Mouse (Mus musculus) heart, postnatal 25 days (tissue): Measurements from ENCODE around the gene Fam219a. TPM values are rescaled to one million over a fixed set of nuclear protein-coding genes. Genes with fewer than 3 reads are reported as not detected.

Experiments used
- DNase-seq: peaks from one replicate; pipeline ENCODE4 v3.0.0; 2022; ENCODE audit warnings: low spot score
- intact Hi-C: fragments of 180-260 bp; cut with DNase I; formaldehyde crosslinking; loops from one replicate; pipeline ENCODE4 v1.15.1; 2025
- total RNA-seq, 2 experiments: library from RNA; stranded (reverse); gene quantifications; 2 replicates each; pipeline ENCODE4 v1.2.3; 2021

The Fam219a gene
- total RNA-seq, 2 experiments from 2014 or later, result 12.5 to 14.3 TPM

DNA sequence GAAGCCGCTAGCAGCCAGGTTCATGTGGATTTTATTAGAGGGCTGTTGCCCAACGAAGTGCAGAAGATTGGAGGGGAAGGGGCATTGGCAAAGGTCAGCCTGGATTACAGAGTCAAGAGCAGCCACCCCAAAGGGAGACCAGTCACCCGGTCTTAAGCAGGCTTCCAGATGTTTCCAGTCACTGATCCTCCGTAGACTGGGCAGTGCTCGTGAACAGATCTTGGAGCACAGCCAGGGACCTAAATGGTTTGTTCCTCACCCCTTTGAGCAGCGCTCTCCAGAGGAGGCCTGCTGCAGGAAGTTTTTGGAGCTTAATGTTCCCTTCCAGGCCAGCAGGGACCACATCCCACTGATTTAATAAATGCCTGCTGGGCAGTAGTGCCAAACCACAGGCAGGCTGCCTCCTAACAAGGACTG lies 87.7 kb downstream of the Fam219a start:
- intact Hi-C loops, result no loop called here

GRCm38 (mm10) chr4:41480254-41480653 lies 89.1 kb downstream of the Fam219a start:
- intact Hi-C loops, result no loop called here
- peak; percentile 72 for DNase-seq

More for the DNA sequence above, 87.7 kb downstream of the Fam219a start:
- peak; percentile 73 for DNase-seq

DNA sequence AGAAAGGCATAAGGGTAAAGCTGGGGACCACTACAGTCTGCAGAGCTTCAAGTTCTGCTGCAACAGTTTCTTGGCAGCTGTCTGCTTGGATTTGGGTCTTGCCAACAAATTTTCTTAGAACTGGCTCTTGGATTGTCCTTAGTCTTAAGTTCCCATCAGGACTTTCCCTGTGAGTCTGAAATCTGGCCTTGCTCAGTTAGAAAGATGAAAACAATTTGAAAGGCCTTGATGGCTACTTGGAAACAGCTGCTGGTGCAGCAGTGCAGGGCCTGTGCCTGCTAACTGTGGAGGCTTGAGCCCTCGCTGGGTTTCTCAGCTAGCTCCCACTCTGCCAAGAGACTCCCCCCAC lies 89.9 kb downstream of the Fam219a start:
- intact Hi-C loops, result no loop called here
- peak; percentile 47 for DNase-seq

DNA sequence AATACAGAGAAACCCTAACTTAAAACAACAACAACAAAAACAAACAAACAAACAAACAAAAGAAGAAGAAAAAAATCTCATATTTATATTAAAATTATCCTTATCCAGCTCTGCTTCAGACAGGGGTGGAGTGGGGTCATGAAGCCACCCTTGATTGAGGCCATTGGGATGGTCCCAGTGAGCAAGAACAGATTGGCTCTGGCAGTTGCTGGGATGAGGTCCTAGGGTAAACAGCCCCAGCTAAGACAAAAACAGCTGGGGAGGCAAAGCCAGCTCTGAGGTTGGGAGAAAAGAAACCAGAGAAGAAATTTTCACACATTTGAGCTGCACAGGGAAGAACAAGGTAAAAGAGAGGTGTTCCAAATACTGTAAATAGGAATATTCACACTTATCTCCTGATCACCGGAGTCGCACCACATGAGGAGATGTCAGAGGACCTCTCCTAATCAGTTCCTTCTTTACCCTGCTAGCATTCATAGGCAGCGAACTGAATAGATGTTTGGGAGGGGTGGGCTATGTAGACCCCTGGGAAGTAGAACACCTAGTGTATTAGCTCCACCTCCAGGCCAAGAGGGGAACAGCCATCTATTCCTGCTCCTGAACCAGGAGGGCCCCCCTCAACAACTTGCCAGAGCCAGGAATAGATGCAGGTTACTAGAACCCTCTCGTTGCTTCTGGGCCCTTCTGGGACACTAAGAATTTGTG lies 90.4 kb downstream of the Fam219a start:
- DNase-seq, result no peak
- intact Hi-C loops, result no loop called here

DNA sequence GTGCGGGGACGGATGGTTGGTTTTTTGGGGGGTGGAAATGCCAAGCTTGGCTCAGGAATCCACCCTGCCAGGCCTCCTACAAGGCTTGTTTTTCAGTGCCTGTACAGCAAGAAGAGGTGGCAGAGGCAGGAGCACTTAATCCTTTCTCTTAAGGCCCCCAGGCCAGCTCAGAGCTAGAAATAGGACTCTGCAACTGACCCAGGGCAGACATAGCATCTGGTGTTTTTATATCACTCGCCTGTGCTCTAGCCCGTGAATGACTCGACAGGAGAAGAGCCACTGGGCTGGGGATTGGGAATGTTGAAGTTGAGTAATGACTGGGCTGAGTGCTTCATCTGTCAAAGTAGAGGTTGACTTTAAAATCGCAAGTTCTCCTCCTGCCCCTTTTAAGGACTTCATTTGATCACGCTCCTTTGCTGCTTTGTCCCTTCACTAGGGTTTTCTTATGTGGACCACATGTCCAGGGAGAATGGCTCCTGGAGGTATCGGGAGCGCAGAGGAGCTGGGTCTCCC lies 91.6 kb downstream of the Fam219a start:
- intact Hi-C loops, result no loop called here
- no peak for DNase-seq

DNA sequence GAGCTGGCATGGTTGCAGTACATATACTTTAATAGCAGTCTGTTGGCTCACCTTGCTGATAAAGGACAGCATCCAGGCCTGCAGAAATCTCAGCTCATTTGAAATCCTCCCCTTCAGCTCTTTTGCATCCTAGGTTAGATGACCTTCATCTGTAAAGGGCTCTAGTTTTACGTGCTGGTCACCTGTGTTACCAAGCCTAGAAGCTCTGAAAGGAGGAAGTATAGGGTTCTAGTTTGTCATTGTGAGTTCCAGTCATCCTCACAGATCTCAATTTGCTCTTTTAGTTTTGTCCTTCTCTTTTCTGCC lies 98.0 kb downstream of the Fam219a start:
- intact Hi-C loops, result no loop called here
- no peak for DNase-seq

GRCm38 (mm10) chr4:41470684-41471383 lies 98.5 kb downstream of the Fam219a start:
- DNase-seq, result no peak
- intact Hi-C loops, result no loop called here

DNA sequence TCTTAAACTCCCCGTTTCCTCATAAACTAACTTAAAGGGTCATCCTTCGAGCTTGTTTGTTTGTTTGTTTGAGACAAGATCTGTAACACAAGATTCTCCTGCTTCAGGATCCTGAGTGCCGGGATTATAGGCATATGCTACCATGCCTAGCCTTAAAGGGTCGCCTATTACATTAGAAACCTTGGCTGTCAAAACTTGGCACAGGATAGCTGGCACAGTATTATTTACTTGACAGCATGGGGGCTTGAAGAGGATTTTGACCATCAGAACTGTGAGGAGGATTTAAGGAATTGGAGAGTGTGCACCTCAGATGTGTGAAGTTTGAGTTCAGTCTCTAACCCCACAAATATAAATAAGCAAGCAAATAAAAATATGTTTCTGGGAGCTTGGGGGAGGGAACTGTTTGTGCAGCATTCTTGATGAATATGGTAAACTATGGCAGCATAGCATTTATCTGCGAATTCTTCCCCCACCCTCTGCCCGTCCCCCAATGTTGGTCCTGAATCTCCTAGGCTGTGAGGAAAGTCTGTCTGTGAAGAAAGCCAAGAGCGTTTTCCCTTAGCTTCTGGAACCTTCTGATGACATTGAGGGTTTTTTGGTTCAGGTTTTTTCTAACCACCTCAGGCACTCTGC lies 99.2 kb downstream of the Fam219a start:
- intact Hi-C loops, result no loop called here
- DNase-seq, result no peak

DNA sequence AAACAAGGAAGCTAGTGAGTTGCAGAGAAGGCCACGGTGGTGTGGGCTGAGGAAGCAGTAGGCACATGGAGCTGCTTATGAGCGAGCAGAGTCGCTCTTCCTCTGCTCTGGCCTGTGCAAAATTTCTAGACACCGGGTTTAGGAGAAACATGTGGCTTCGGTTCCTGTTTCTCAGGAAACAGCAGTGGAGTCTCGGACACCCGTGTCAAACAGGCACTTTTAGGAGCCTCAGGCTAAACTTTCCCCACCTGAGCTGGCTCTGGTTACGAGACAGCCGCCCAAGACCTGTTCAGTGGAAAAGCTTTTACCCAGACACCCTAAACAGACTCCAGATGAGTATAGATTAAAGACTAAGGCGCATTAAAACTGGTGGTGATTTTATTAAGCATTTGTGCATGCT lies 100.1 kb downstream of the Fam219a start:
- intact Hi-C loops, result loop anchor here (2.0 to 5.0 kb wide), 4 partner anchors 38 to 240 kb away; no protein-coding TSS in a partner anchor
- no peak for DNase-seq

DNA sequence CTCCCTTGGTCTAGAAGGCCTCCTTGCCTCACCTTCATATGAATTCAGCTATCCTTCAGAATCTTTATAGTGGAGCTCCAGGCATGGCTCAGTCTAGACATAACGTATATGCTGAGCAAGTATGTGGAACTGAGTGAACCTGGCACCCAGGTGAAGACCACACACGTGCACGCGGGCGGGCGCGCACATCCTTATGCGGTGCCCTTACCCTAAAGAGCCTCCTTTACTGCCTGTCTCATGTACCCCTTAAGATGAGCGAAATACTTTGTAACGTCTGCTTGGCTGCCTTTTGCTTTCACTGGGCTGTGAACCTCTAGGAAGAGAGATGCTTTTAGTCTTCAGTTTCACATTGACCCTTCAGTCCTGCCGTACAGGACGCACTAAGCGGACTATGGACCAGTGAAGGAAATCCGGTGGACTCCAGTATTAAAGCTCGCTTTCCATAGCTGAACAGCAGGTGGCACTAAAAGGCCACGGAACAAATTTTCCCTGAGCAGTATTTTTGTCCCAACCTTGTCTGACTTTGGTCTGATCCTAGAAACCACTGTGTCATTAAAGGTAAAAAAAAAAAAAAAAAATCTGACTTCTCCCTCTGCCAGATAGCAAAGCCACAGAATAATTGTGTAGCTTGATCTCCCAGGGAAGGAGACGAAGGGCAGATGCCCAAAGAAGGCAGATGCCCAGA lies 100.8 kb downstream of the Fam219a start:
- intact Hi-C loops, result loop anchor here (1.0 to 5.0 kb wide), 5 partner anchors 38 to 240 kb away; no protein-coding TSS in a partner anchor
- DNase-seq, result peak; percentile 14

Other genes starting within 250 kb of the Fam219a start
- 10 to 100 TPM; 33.9 to 35.9 TPM for gene Ubap1, start 220.5 kb downstream of the Fam219a start, total RNA-seq
- under 1 TPM; 0.26 to 0.45 TPM for gene Kif24, start 104.7 kb downstream of the Fam219a start, total RNA-seq
- gene Nudt2, start 104.4 kb downstream of the Fam219a start, total RNA-seq, result 10 to 100 TPM; 29.6 to 32.7 TPM
- 10 to 100 TPM; 10.2 to 10.4 TPM for gene AI464131, start 66.5 kb downstream of the Fam219a start, total RNA-seq
- gene 1110017D15Rik, start 52.2 kb downstream of the Fam219a start, total RNA-seq, result not detected
- 1 to 10 TPM; 1.8 to 2.7 TPM for gene Dnaic1, start 237 bp upstream of the Fam219a start, total RNA-seq
- gene Enho, start 70.8 kb upstream of the Fam219a start, total RNA-seq, result 1 to 10 TPM; 8.0 to 8.8 TPM
- gene Cntfr, start 127.6 kb upstream of the Fam219a start, total RNA-seq, result 1 to 10 TPM; 4.2 to 5.1 TPM
- gene Il11ra1, start 130.5 kb upstream of the Fam219a start, total RNA-seq, result 10 to 100 TPM; 74.2 to 87.4 TPM
- gene Rpp25l, start 144.0 kb upstream of the Fam219a start, total RNA-seq, result 10 to 100 TPM; 30.5 to 32.0 TPM
- 10 to 100 TPM; 74.8 to 79.9 TPM for gene Dctn3, start 153.6 kb upstream of the Fam219a start, total RNA-seq
- not detected for gene Arid3c, start 161.6 kb upstream of the Fam219a start, total RNA-seq
- 10 to 100 TPM; 52.1 to 52.9 TPM for gene Galt, start 185.7 kb upstream of the Fam219a start, total RNA-seq
- gene Sigmar1, start 186.6 kb upstream of the Fam219a start, total RNA-seq, result 10 to 100 TPM; 18.0 to 19.6 TPM
- gene Ccl27a, start 204.7 kb upstream of the Fam219a start, total RNA-seq, result 10 to 100 TPM; 11.6 to 17.2 TPM